Mouse (Mus musculus): ENCODE measurements at regions not wholly inside any gene's neighbourhood (a gene's known extent, or its start where the extent isn't known, plus 50 kb on each side); places are given as distances from the start of the nearest gene placed in this dataset.

DNA sequence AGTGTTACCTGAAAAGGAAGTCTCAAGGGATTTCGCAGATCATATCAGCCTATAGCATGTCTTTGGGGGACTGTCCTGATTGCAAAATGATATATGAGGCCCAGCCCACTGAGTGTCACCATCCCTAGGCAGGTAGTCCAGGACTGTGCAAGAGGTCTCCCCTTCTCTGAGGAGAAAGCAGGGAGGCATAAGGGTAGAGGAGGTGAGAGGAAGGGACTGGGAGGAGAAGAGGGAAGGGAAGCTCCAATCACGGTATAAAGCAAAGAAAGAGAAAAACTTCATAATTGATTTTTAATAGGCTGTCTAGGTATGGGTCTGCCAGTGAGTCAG, 291.1 kb upstream of the Map3k7 start:
- TF ChIP-seq CTCF (IDR thresholded peaks at IDR 0.05; ENCODE audit: low read depth) (no peak), EP300 (IDR thresholded peaks at IDR 0.05; ENCODE audit: low read depth) (no peak)

GRCm38 (mm10) chr4:31679007-31679590, 284.8 kb upstream of the Map3k7 start:
- Histone ChIP-seq H3K4me2 (ENCODE audit: low read depth, low read length) (no peak overlapping the region), H3K4me1 (ENCODE audit: insufficient read depth) (no peaks in the 10 kb centered on the region), H3K9ac (replicated peaks) (no peak overlapping the region), H3K27me3 (ENCODE audit: insufficient read depth, low read length) (no peaks in the 10 kb centered on the region), H3K4me3 (ENCODE audit: low read depth, low read length) (no peak overlapping the region), H3K36me3 (replicated peaks; ENCODE audit: insufficient read depth, low read length) (no peaks in the 10 kb centered on the region), H3K9me3 (ENCODE audit: low read length) (no peaks in the 10 kb centered on the region), H3K27ac (ENCODE audit: low read depth) (no peak overlapping the region)
- TF ChIP-seq EP300 (IDR thresholded peaks at IDR 0.05; ENCODE audit: low read depth) = no peak
- ATAC-seq = no peak
- WGBS (ENCODE audit: insufficient replicate concordance) = 78% methylated on average over 13 of the region's 13 CpGs
- no peak for DNase-seq

More for the DNA sequence above, 291.1 kb upstream of the Map3k7 start:
- Histone ChIP-seq H3K27me3 (ENCODE audit: insufficient read depth, low read length) (no peaks in the 10 kb centered on the region), H3K4me2 (ENCODE audit: low read depth, low read length) (no peak overlapping the region), H3K36me3 (replicated peaks; ENCODE audit: insufficient read depth, low read length) (no peaks in the 10 kb centered on the region), H3K9me3 (ENCODE audit: low read length) (no peaks in the 10 kb centered on the region), H3K27ac (ENCODE audit: low read depth) (no peak overlapping the region), H3K9ac (replicated peaks) (no peak overlapping the region), H3K4me3 (ENCODE audit: low read depth, low read length) (no peak overlapping the region), H3K4me1 (ENCODE audit: insufficient read depth) (no peaks in the 10 kb centered on the region)
- 74% methylated on average over 2 of the region's 2 CpGs for WGBS (ENCODE audit: insufficient replicate concordance)
- DNase-seq (no peak), ATAC-seq (no peak)

GRCm38 (mm10) chr4:31680958-31681357, 282.9 kb upstream of the Map3k7 start:
- H3K4me2 ChIP-seq (ENCODE audit: low read depth, low read length) = no peak overlapping the region
- DNase-seq = no peak
- no peak for ATAC-seq
- TF ChIP-seq CTCF (IDR thresholded peaks at IDR 0.05; ENCODE audit: low read depth) (no peak), EP300 (IDR thresholded peaks at IDR 0.05; ENCODE audit: low read depth) (no peak)
- no peaks in the 10 kb centered on the region for H3K9me3 ChIP-seq (ENCODE audit: low read length)
- no peaks in the 10 kb centered on the region for H3K4me1 ChIP-seq (ENCODE audit: insufficient read depth)
- H3K36me3 ChIP-seq (replicated peaks; ENCODE audit: insufficient read depth, low read length) = no peaks in the 10 kb centered on the region
- no peak overlapping the region for H3K9ac ChIP-seq (replicated peaks)
- WGBS (ENCODE audit: insufficient replicate concordance) = 51% methylated on average over 2 of the region's 2 CpGs
- H3K27me3 ChIP-seq (ENCODE audit: insufficient read depth, low read length) = no peaks in the 10 kb centered on the region
- no peak overlapping the region for H3K4me3 ChIP-seq (ENCODE audit: low read depth, low read length)
- H3K27ac ChIP-seq (ENCODE audit: low read depth) = no peak overlapping the region

DNA sequence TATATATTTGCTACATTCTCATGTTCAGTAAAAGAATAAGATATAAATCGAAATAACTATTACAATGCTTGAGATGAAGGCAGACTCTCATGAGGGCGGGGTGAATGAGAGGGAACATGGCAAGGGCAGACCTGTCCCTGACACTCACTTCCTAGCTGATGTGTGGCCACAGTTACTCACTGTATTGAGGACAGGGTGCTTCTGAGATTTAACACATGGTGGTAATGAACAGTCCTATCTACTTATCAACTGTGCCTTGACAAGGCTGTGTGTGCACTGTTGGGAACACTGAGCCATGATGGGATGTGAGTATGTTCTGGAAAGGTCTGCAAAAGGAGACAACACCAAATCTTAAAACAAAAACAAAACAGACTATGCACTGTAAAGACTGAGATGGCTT, 274.8 kb upstream of the Map3k7 start:
- DNase-seq (no peak), ATAC-seq (no peak)
- Histone ChIP-seq H3K4me2 (ENCODE audit: low read depth, low read length) (no peak overlapping the region), H3K27ac (ENCODE audit: low read depth) (no peak overlapping the region), H3K27me3 (ENCODE audit: insufficient read depth, low read length) (no peaks in the 10 kb centered on the region), H3K36me3 (replicated peaks; ENCODE audit: insufficient read depth, low read length) (no peaks in the 10 kb centered on the region), H3K9ac (replicated peaks) (no peak overlapping the region), H3K4me3 (ENCODE audit: low read depth, low read length) (no peak overlapping the region), H3K9me3 (ENCODE audit: low read length) (no peaks in the 10 kb centered on the region), H3K4me1 (ENCODE audit: insufficient read depth) (no peaks in the 10 kb centered on the region)
- 71% methylated on average over 2 of the region's 2 CpGs for WGBS (ENCODE audit: insufficient replicate concordance)
- TF ChIP-seq CTCF (IDR thresholded peaks at IDR 0.05; ENCODE audit: low read depth) (no peak), EP300 (IDR thresholded peaks at IDR 0.05; ENCODE audit: low read depth) (no peak)

- ATAC-seq (no peak), DNase-seq (no peak)
- Histone ChIP-seq H3K4me2 (ENCODE audit: low read depth, low read length) (no peak overlapping the region), H3K36me3 (replicated peaks; ENCODE audit: insufficient read depth, low read length) (no peaks in the 10 kb centered on the region), H3K4me1 (ENCODE audit: insufficient read depth) (no peaks in the 10 kb centered on the region), H3K9me3 (ENCODE audit: low read length) (no peaks in the 10 kb centered on the region), H3K27ac (ENCODE audit: low read depth) (no peak overlapping the region), H3K9ac (replicated peaks) (no peak overlapping the region), H3K27me3 (ENCODE audit: insufficient read depth, low read length) (no peaks in the 10 kb centered on the region), H3K4me3 (ENCODE audit: low read depth, low read length) (no peak overlapping the region)
- WGBS (ENCODE audit: insufficient replicate concordance) = 69% methylated on average over 9 of the region's 9 CpGs
- TF ChIP-seq CTCF (IDR thresholded peaks at IDR 0.05; ENCODE audit: low read depth) (no peak), EP300 (IDR thresholded peaks at IDR 0.05; ENCODE audit: low read depth) (no peak)
Observed at GRCm38 (mm10) chr4:31697769-31698505, 266.0 kb upstream of the Map3k7 start.

- H3K4me3 ChIP-seq (ENCODE audit: low read depth, low read length) = no peak overlapping the region
- no peaks in the 10 kb centered on the region for H3K27me3 ChIP-seq (ENCODE audit: insufficient read depth, low read length)
- no peaks in the 10 kb centered on the region for H3K9me3 ChIP-seq (ENCODE audit: low read length)
- H3K36me3 ChIP-seq (replicated peaks; ENCODE audit: insufficient read depth, low read length) = no peaks in the 10 kb centered on the region
- ATAC-seq (no peak), DNase-seq (no peak)
- no peak overlapping the region for H3K27ac ChIP-seq (ENCODE audit: low read depth)
- TF ChIP-seq EP300 (IDR thresholded peaks at IDR 0.05; ENCODE audit: low read depth) (no peak), CTCF (IDR thresholded peaks at IDR 0.05; ENCODE audit: low read depth) (no peak)
- no peak overlapping the region for H3K4me2 ChIP-seq (ENCODE audit: low read depth, low read length)
- WGBS (ENCODE audit: insufficient replicate concordance) = 57% methylated on average over 4 of the region's 4 CpGs
- H3K4me1 ChIP-seq (ENCODE audit: insufficient read depth) = no peaks in the 10 kb centered on the region
- H3K9ac ChIP-seq (replicated peaks) = no peak overlapping the region
Observed at GRCm38 (mm10) chr4:31698506-31698782, 265.5 kb upstream of the Map3k7 start.

All from liver, postnatal 0 days (tissue).